Mouse (Mus musculus): ENCODE results near the gene Tas1r2. TPM values are rescaled to one million over a fixed set of nuclear protein-coding genes. Genes with fewer than 3 reads are reported as not detected.

Tas1r2 gene
- not detected in 2 replicates for polyA plus RNA-seq (2012; ENCODE audit: insufficient read depth, insufficient read length, low replicate concordance, missing spikeins)

DNA sequence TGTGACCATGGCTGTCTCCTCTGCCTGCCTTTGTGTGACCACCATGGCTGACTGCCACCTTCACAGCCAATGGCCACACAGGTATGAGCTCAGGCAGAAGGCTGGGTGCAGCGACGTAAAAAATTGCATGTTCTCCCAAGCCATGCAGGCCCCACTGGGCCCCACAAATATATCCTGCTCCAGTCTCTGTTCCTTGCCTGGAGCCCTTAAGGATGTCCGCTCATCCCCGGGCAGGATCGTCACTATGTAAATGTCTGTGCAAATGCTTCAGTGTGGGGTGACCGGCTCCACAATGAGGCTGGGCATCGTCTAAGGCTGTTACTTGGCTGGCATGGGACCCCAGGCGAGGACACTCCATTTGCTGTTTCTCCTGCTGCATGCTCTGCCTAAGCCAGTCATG lies at the start of gene Tas1r2:
Tas1r2 (plus strand) TSS at position 301 of the 400 bp plus-strand sequence.
- TF ChIP-seq CTCF (IDR thresholded peaks at IDR 0.05; ENCODE audit: insufficient read depth, low read depth, low read length) (no peak), POLR2A (IDR thresholded peaks at IDR 0.05; ENCODE audit: insufficient read depth, low read depth, low read length) (no peak)
- no peak within 1 kb of the TSS for H3K27ac ChIP-seq (ENCODE audit: insufficient read depth, low read depth, low read length)
- H3K4me1 ChIP-seq (ENCODE audit: control insufficient read depth, insufficient read depth, low read length): peaks cover 3% of the 10 kb centered on the region; the same call in 1 of the 2 replicates
- no peak within 1 kb of the TSS for H3K4me3 ChIP-seq (ENCODE audit: insufficient read depth, low read depth, low read length)
- WGBS: 85% methylated on average over 8 of the region's 8 CpGs

DNA sequence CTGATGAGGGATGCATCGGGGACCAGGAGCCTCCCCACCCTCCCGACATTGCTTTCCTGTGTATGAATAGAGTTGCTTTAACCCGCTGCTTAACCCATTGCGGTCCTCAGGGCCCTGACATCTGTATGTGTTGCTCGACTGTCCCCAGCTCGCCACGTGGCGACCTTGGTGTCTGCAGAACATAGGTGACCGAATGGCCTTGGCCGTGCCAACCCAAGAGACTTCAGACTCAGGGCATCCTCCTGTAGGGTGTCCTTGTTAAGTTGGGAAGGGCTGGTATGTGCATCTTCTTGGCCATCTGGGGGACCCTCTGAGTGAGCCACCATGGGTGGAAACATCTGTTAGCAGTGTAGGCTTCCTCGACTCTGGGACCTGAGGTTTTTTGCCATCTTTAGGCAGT lies 48.1 kb upstream of the Tas1r2 start:
- Histone ChIP-seq H3K27ac (ENCODE audit: insufficient read depth, low read depth, low read length) (no peak overlapping the region), H3K4me3 (ENCODE audit: insufficient read depth, low read depth, low read length) (no peak overlapping the region), H3K4me1 (ENCODE audit: control insufficient read depth, insufficient read depth, low read length) (peaks cover 23% of the 10 kb centered on the region)
- no peak for TF ChIP-seq CTCF (IDR thresholded peaks at IDR 0.05; ENCODE audit: insufficient read depth, low read depth, low read length)
- TF ChIP-seq POLR2A (IDR thresholded peaks at IDR 0.05; ENCODE audit: insufficient read depth, low read depth, low read length): no peak
- WGBS: 86% methylated on average over 11 of the region's 11 CpGs

DNA sequence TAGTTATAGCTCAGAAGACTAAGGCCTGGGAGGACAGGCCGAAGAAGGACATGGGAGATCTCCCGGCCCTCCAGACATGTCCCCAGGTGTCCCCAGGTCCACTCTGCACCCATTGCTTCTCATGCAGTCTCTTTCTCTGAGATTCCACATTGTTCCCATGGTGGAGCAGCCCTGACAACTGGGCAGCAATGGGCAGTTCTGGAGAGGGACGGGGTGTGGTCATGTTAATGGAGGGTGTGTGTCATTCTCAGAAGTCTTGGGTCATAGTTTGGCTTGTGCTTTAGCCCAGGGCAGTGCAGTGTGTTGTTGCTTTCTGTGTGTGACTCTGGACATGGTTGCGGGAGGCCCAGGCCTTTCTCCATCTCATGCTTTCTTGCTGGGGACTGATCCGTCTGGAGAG lies 46.6 kb upstream of the Tas1r2 start:
- H3K4me3 ChIP-seq (ENCODE audit: insufficient read depth, low read depth, low read length): no peak overlapping the region
- no peak overlapping the region for H3K27ac ChIP-seq (ENCODE audit: insufficient read depth, low read depth, low read length)
- H3K4me1 ChIP-seq (ENCODE audit: control insufficient read depth, insufficient read depth, low read length): peaks cover 16% of the 10 kb centered on the region
- WGBS: 95% methylated on average over 5 of the region's 5 CpGs
- TF ChIP-seq POLR2A (IDR thresholded peaks at IDR 0.05; ENCODE audit: insufficient read depth, low read depth, low read length) (no peak), CTCF (IDR thresholded peaks at IDR 0.05; ENCODE audit: insufficient read depth, low read depth, low read length) (no peak)

DNA sequence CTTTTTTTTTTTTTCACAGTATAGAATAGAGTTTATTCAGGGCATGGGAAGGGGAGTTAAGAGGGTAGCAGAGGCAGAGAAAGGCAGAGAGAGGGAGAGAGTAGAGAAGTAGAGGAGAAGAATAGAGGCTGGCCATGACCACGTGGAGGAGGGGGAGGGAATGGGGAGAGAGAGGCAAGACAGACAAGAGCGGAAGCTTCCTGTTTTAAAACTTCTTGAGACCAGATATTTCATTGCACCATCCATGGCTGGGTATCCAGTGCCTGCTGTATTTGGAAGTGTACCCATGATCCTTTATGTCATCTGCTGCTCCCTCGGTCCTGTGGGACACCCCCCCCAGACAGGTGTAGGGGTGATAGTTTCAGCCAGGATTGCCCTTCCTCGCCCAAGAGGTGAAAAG lies 44.4 kb upstream of the Tas1r2 start:
- no peak overlapping the region for H3K4me3 ChIP-seq (ENCODE audit: insufficient read depth, low read depth, low read length)
- TF ChIP-seq CTCF (IDR thresholded peaks at IDR 0.05; ENCODE audit: insufficient read depth, low read depth, low read length) (no peak), POLR2A (IDR thresholded peaks at IDR 0.05; ENCODE audit: insufficient read depth, low read depth, low read length) (no peak)
- H3K4me1 ChIP-seq (ENCODE audit: control insufficient read depth, insufficient read depth, low read length): peaks cover 4% of the 10 kb centered on the region
- no peak overlapping the region for H3K27ac ChIP-seq (ENCODE audit: insufficient read depth, low read depth, low read length)
- WGBS: 70% methylated on average over 4 of the region's 4 CpGs

DNA sequence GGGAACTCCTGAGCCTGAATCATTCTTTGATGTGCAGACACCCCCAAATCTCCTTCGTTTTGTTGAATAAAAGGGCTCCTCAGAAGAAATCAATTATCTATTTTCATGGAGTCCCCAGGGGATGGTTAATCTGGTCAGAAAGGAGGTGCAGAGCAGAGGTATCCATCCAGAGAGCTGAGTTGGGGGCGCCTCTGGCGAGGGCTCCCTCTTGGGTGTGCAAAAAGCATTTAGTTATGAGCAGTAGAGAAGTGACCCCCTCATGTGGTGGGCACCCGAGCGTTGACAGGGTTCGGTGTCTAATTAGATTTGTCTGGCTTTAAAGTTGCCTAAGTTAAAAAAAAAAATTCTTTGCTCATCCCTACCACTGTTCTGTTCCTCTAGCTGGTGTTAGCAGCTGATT lies 42.4 kb upstream of the Tas1r2 start:
- Histone ChIP-seq H3K4me1 (ENCODE audit: control insufficient read depth, insufficient read depth, low read length) (peaks cover 7% of the 10 kb centered on the region), H3K27ac (ENCODE audit: insufficient read depth, low read depth, low read length) (no peak overlapping the region), H3K4me3 (ENCODE audit: insufficient read depth, low read depth, low read length) (no peak overlapping the region)
- TF ChIP-seq CTCF (IDR thresholded peaks at IDR 0.05; ENCODE audit: insufficient read depth, low read depth, low read length) (no peak), POLR2A (IDR thresholded peaks at IDR 0.05; ENCODE audit: insufficient read depth, low read depth, low read length) (no peak)
- WGBS: 36% methylated on average over 6 of the region's 6 CpGs

DNA sequence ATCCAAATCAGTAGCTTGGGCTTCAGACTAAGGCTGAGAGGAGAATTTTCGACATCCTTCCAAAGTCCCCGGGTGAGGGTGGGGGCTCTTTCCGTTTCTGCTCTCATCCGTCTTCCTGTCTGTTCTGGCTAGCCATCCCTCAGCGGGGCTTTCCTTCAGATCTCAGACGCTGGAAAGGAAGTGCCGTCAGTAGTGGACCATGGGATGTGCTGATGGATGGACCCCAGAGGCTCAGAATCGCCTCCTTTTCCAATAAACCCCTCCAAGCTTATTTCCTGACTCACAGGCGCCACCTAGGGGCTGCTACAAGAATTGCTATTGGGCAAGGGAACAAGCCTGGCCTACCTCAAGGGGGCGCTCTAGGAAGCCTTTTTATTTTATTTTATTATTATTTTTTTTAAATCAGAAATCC lies 41.8 kb upstream of the Tas1r2 start:
- peaks cover 7% of the 10 kb centered on the region for H3K4me1 ChIP-seq (ENCODE audit: control insufficient read depth, insufficient read depth, low read length)
- H3K4me3 ChIP-seq (ENCODE audit: insufficient read depth, low read depth, low read length): peak overlapping the region; percentile 22
- peak; percentile 85 for TF ChIP-seq CTCF (IDR thresholded peaks at IDR 0.05; ENCODE audit: insufficient read depth, low read depth, low read length)
- TF ChIP-seq POLR2A (IDR thresholded peaks at IDR 0.05; ENCODE audit: insufficient read depth, low read depth, low read length): no peak
- no peak overlapping the region for H3K27ac ChIP-seq (ENCODE audit: insufficient read depth, low read depth, low read length)
- 2% methylated on average over 10 of the region's 10 CpGs for WGBS

DNA sequence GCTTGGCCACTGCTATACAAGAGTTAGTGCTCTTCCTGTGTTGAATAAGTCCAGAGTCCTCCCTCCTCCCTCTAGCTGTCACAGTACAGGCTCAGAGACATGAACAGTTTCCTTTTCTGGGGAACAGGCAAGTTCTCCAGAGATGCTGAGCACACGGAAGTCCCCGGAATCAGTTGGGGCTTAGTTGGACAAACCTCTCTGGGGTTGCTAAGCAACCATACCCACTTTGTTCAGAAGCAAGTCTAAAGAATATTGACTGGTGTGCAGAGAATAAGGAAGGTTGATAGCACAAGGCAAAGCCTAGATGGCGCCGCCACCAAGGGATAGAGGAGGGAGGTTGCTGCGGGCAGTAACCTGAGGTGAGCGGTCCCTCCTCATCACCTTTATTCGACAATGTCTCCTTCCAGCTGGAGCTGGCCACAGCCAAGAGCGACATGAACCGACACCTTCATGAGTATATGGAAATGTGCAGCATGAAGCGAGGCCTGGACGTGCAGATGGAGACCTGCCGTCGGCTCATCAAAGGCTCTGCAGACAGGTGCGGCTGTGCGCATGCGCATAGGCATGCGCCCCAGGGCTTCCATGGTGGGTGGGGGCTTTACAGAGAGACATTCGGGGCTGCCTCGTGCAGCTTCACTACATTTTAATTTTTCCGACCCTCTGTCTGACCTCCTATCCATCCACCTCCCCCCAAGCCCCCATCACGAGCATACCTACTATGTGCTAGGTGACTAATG lies 38.6 kb upstream of the Tas1r2 start:
- Histone ChIP-seq H3K4me1 (ENCODE audit: control insufficient read depth, insufficient read depth, low read length) (peaks cover 7% of the 10 kb centered on the region), H3K27ac (ENCODE audit: insufficient read depth, low read depth, low read length) (no peak overlapping the region), H3K4me3 (ENCODE audit: insufficient read depth, low read depth, low read length) (no peak overlapping the region)
- no peak for TF ChIP-seq CTCF (IDR thresholded peaks at IDR 0.05; ENCODE audit: insufficient read depth, low read depth, low read length)
- no peak for TF ChIP-seq POLR2A (IDR thresholded peaks at IDR 0.05; ENCODE audit: insufficient read depth, low read depth, low read length)
- 86% methylated on average over 21 of the region's 21 CpGs for WGBS

DNA sequence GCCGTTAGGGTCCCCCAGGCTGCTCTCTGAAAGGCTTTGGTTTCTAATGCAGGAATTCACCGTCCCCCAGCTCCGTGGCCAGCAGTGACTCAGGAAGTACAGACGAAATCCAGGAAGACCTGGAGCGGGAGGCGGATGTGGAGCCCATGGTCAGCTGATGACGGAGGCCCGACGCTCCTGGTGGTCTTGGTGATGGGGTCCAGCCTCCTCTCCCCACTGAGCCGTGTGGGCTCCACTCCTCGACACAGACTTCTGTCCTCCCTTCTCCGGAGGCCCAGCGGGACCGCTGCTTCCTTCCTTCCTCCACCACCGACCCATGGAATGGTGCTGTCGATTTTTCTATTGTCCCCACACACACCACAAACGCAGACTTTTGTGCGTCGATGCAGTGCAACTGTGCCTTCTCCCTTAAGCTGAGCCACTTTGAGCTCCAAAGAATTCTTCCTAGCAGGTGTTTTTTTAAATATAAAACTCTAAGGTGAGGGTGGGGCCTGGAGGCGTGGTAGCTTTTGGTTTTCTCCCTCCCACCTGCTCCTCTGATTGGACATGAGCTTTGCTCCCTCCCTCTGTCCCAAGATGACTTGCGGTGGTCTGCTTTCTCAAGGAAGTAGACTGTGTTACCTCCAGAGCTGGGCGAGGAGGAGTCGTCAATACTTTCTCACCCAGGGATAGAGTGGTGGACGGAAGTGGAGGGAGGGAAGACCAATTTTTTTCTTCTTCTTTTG lies 36.9 kb upstream of the Tas1r2 start:
- TF ChIP-seq POLR2A (IDR thresholded peaks at IDR 0.05; ENCODE audit: insufficient read depth, low read depth, low read length) (no peak), CTCF (IDR thresholded peaks at IDR 0.05; ENCODE audit: insufficient read depth, low read depth, low read length) (no peak)
- peaks cover 4% of the 10 kb centered on the region for H3K4me1 ChIP-seq (ENCODE audit: control insufficient read depth, insufficient read depth, low read length)
- peak overlapping the region; percentile 29 for H3K4me3 ChIP-seq (ENCODE audit: insufficient read depth, low read depth, low read length)
- no peak overlapping the region for H3K27ac ChIP-seq (ENCODE audit: insufficient read depth, low read depth, low read length)
- WGBS: 37% methylated on average over 24 of the region's 24 CpGs

DNA sequence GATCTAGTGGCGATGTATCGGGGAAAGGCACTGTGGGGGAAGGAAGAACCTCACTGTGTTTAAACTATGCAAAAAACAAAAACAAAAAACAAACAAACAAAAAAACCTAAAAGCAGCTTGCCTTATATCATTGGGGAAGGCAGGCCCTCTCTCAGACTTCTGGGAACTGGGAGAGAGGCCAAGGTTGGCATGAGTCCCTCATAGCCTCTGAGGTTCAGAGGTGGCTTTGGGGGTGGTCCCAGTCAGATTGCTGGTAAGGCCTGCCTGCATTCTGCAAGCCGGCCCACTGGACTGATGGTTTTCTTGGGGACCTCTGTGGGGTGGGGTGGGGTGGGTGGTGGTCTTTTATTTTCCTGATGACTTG lies 36.4 kb upstream of the Tas1r2 start:
- TF ChIP-seq CTCF (IDR thresholded peaks at IDR 0.05; ENCODE audit: insufficient read depth, low read depth, low read length): no peak
- peaks cover 7% of the 10 kb centered on the region for H3K4me1 ChIP-seq (ENCODE audit: control insufficient read depth, insufficient read depth, low read length)
- WGBS: 58% methylated on average over 3 of the region's 3 CpGs
- no peak overlapping the region for H3K27ac ChIP-seq (ENCODE audit: insufficient read depth, low read depth, low read length)
- H3K4me3 ChIP-seq (ENCODE audit: insufficient read depth, low read depth, low read length): no peak overlapping the region

Data from olfactory bulb, adult 2 months (tissue).